Mouse (Mus musculus): ENCODE data around the gene Ppp1r27. TPM values are rescaled to one million over a fixed set of nuclear protein-coding genes. Genes with fewer than 3 reads are reported as not detected.
A peak's percentile ranks its signal among the peaks of the same experiment; 100 is the strongest.
"Not testable (repeated sequence)": the region's sequence is repeated elsewhere in the genome, so short reads cannot be mapped to it uniquely, and the experiment has no call there.

Gene Ppp1r27
- polyA plus RNA-seq, 1 experiment from 2014 or later, result not detected

DNA sequence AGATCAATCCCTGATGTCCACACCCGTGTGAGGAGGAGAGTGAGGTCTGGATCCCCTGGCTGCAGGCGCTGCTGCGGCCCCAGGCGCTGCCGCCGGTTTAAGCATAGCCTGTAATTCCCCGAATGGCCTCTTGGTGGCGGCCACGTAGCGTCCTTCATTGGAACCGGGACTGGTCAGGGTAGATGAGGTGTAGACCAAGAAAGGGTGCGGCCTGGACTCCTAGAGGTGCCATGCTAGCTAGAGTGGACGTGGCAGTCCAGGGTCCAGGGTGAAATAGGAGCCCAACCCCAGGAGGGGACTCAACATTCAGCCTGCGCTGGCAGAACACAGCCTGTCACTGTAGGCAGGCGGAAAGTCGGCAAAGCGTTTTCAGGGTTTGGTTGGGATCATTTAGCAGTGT lies 35.3 kb downstream of the Ppp1r27 start:
- H3K9ac ChIP-seq, result no peak overlapping the region
- TF ChIP-seq CTCF (IDR thresholded peaks at IDR 0.05; ENCODE audit: low read depth), result peak; percentile 99
- H3K27ac ChIP-seq (ENCODE audit: low read depth), result no peak overlapping the region
- no peaks in the 10 kb centered on the region for H3K27me3 ChIP-seq (ENCODE audit: insufficient read depth, low read length)
- H3K4me3 ChIP-seq (ENCODE audit: low read depth, low read length), result no peak overlapping the region
- no peaks in the 10 kb centered on the region for H3K9me3 ChIP-seq (ENCODE audit: low read depth, low read length)
- no peaks in the 10 kb centered on the region for H3K36me3 ChIP-seq (ENCODE audit: insufficient read depth)
- DNase-seq (peak; percentile 95), ATAC-seq (ENCODE audit: insufficient read depth) (peak; percentile 55; the same call in 1 of the 2 replicates)
- H3K4me2 ChIP-seq, result no peak overlapping the region
- H3K4me1 ChIP-seq (ENCODE audit: insufficient read depth), result 0 out of 2 replicates have a peak, but pooled peaks cover 4% of the 10 kb centered on the region
- 18% methylated on average over 17 of the region's 17 CpGs for WGBS

DNA sequence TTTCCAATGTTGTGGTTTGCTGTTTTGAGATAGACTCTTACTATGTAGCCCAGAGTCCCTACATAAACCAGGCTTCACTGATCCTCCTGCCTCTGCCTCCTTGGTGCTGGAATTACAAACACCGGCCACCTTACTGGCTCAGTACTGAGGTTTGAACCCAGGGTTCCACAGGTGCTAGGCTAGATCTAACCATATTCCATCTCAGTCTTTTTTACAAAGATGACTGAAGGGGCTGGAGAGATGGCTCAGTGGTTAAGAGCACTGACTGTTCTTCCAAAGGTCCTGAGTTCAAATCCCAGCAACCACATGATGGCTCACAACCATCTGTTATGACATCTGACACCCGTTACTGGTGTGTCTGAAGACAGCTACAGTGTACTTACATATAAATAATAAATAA lies 36.7 kb downstream of the Ppp1r27 start:
- not testable (repeated sequence) for H3K9ac ChIP-seq; H3K27ac ChIP-seq (ENCODE audit: low read depth); H3K36me3 ChIP-seq (ENCODE audit: insufficient read depth); DNase-seq; H3K27me3 ChIP-seq (ENCODE audit: insufficient read depth, low read length); H3K4me1 ChIP-seq (ENCODE audit: insufficient read depth); H3K4me2 ChIP-seq; H3K9me3 ChIP-seq (ENCODE audit: low read depth, low read length); ATAC-seq (ENCODE audit: insufficient read depth); H3K4me3 ChIP-seq (ENCODE audit: low read depth, low read length)
- 76% methylated on average over 2 of the region's 2 CpGs for WGBS

DNA sequence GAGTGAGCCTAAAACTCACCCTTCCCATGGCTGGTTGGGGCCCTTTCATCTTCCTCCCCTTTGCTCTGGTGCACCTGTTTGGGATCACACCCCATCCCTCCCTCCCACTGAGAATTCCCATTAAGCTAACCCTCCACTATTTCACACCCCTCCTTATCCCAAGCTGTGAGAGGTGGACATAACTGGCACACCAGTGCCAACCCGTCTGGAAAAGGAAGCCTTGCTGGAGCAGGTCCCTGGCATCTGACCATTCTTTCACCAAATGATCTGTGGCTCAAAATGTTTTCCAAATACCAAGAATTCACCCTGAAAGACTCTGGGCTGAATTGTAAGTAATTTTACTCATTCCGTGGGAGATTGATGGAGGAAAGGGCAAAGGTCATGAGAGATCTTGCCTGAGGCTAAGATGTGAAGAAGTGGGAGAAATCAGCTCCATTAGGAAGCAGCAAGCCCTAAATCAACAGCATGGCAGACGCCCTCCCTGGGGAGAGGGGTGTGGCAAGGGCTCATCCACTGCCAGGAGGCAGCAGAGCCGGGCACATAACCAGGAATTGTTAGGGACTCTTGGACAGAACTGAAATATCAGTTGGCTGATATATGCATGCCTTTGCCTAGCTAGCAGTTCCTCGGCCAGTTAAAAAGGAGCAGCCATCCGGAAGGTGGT lies 38.0 kb downstream of the Ppp1r27 start:
- Histone ChIP-seq H3K9me3 (ENCODE audit: low read depth, low read length) (no peaks in the 10 kb centered on the region), H3K4me3 (ENCODE audit: low read depth, low read length) (no peak overlapping the region), H3K9ac (no peak overlapping the region), H3K4me1 (ENCODE audit: insufficient read depth) (0 out of 2 replicates have a peak, but pooled peaks cover 4% of the 10 kb centered on the region), H3K4me2 (no peak overlapping the region), H3K27ac (ENCODE audit: low read depth) (no peak overlapping the region), H3K36me3 (ENCODE audit: insufficient read depth) (no peaks in the 10 kb centered on the region), H3K27me3 (ENCODE audit: insufficient read depth, low read length) (no peaks in the 10 kb centered on the region)
- DNase-seq, result no peak
- 29% methylated on average over 6 of the region's 6 CpGs for WGBS
- TF ChIP-seq CTCF (IDR thresholded peaks at IDR 0.05; ENCODE audit: low read depth), result no peak
- ATAC-seq (ENCODE audit: insufficient read depth), result no peak

DNA sequence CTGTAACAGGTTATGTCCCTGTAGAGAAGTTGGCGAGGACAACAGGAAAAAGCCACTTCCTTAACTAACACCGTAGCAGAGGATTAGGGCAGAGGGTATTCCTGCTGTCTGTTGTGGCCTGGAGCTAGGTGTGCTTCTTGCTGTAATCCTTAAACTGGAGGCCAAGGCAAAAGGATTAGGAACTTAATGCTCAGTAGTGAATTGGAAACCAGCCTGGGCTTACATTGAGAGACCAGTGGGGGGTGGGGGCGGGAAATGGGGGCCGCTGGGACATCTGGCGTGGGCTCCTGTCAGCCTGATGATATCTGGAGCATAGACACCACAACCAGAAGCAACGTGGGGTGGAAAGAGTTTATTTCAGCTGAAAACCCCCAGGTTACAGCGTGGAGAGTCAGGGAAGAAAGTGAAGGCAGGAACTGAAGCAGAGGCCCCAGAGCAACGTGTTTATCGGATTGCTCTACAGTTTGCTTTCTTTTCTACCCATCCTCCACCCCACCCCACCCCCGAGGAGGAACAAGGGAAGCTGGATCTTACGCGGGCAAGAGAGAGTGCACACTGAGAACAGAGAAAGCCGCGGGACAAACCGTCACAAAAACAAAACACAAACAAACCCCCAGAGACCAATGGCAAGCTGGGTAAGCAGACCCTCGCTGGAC lies 40.4 kb downstream of the Ppp1r27 start:
- peak overlapping the region; percentile 6 for H3K4me3 ChIP-seq (ENCODE audit: low read depth, low read length)
- ATAC-seq (ENCODE audit: insufficient read depth) (0 out of 2 replicates have a peak, but pooled peaks have one; percentile 25), DNase-seq (peak; percentile 57)
- no peaks in the 10 kb centered on the region for H3K27me3 ChIP-seq (ENCODE audit: insufficient read depth, low read length)
- no peak for TF ChIP-seq CTCF (IDR thresholded peaks at IDR 0.05; ENCODE audit: low read depth)
- H3K4me2 ChIP-seq, result peak overlapping the region; percentile 49
- H3K27ac ChIP-seq (ENCODE audit: low read depth), result peak overlapping the region; percentile 2
- WGBS, result 7% methylated on average over 16 of the region's 16 CpGs
- H3K4me1 ChIP-seq (ENCODE audit: insufficient read depth), result 0 out of 2 replicates have a peak, but pooled peaks cover 4% of the 10 kb centered on the region
- H3K9me3 ChIP-seq (ENCODE audit: low read depth, low read length), result no peaks in the 10 kb centered on the region
- H3K9ac ChIP-seq, result peak overlapping the region; percentile 38
- H3K36me3 ChIP-seq (ENCODE audit: insufficient read depth), result no peaks in the 10 kb centered on the region

DNA sequence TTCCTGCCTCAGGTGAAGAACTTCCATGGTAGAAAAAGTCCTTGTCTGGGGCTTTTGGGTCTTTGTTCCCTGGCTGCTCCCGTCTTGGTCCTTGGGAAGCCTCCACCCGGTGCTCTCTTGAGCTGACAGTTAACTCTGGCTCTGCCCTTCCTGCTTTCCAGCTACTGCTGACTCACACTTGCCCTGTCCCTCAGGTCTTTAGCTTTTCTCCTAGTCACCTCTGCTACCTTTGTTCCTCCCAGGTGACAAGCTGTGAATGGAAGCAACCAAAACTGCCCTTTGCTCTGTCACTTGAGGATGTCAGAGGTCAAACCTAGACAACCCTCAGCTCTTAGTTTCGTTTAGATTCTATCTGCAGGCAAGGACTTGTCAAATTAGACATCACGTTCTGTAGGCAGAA lies 41.0 kb downstream of the Ppp1r27 start:
- no peaks in the 10 kb centered on the region for H3K27me3 ChIP-seq (ENCODE audit: insufficient read depth, low read length)
- H3K27ac ChIP-seq (ENCODE audit: low read depth), result peak overlapping the region; percentile 2; the same call in 1 of the 2 replicates
- H3K9ac ChIP-seq, result peak overlapping the region; percentile 38; the same call in 1 of the 2 replicates
- DNase-seq (no peak), ATAC-seq (ENCODE audit: insufficient read depth) (no peak)
- H3K4me3 ChIP-seq (ENCODE audit: low read depth, low read length), result no peak overlapping the region; the same call in 1 of the 2 replicates
- 0 out of 2 replicates have a peak, but pooled peaks cover 4% of the 10 kb centered on the region for H3K4me1 ChIP-seq (ENCODE audit: insufficient read depth)
- no peak for TF ChIP-seq CTCF (IDR thresholded peaks at IDR 0.05; ENCODE audit: low read depth)
- peak overlapping the region; percentile 49 for H3K4me2 ChIP-seq
- 41% methylated on average over 4 of the region's 4 CpGs for WGBS
- H3K36me3 ChIP-seq (ENCODE audit: insufficient read depth), result no peaks in the 10 kb centered on the region
- no peaks in the 10 kb centered on the region for H3K9me3 ChIP-seq (ENCODE audit: low read depth, low read length)

DNA sequence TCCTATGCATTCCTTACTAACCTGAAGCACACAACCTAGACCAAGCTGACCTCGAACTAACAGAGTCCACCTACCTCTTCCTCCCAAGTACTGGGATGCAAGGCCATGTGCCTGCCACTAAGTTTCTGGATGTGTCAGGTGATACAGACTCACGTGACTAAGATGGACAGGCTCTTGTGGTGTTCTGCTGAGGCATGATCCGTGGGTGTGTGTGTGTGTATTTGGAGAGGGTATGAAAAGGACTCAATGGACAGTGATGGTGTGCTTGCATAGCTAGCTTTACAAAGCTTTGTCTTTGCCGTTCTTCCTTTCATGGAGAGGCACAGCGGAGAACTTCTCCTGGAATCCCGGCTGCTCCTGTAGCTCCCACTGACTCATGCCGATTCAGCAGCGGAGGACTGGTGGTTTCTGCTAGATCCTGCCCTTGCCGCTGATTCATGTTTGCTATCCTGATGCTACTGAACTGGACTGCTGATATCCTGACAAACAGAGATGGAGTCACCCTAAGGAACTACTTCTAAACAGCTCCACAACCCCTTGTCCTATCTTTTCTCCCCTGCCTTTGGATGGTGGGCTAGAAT lies 42.6 kb downstream of the Ppp1r27 start:
- 74% methylated on average over 9 of the region's 9 CpGs for WGBS
- Histone ChIP-seq H3K27me3 (ENCODE audit: insufficient read depth, low read length) (no peaks in the 10 kb centered on the region), H3K4me3 (ENCODE audit: low read depth, low read length) (no peak overlapping the region), H3K4me1 (ENCODE audit: insufficient read depth) (0 out of 2 replicates have a peak, but pooled peaks cover 4% of the 10 kb centered on the region), H3K27ac (ENCODE audit: low read depth) (peak overlapping the region; percentile 50), H3K9ac (no peak overlapping the region), H3K9me3 (ENCODE audit: low read depth, low read length) (no peaks in the 10 kb centered on the region), H3K36me3 (ENCODE audit: insufficient read depth) (no peaks in the 10 kb centered on the region), H3K4me2 (no peak overlapping the region)
- DNase-seq (no peak), ATAC-seq (ENCODE audit: insufficient read depth) (no peak)
- TF ChIP-seq CTCF (IDR thresholded peaks at IDR 0.05; ENCODE audit: low read depth), result no peak
